Mouse (Mus musculus): Measurements from ENCODE around the gene Nmur2.

- TF ChIP-seq CTCF (IDR thresholded peaks at IDR 0.05; ENCODE audit: low read depth, low read length) (no peak), POLR2A (IDR thresholded peaks at IDR 0.05; ENCODE audit: borderline replicate concordance, low read depth, low read length) (no peak)
Measured at GRCm38 (mm10) chr11:56040917-56041316, at the start of gene Nmur2.

All from bone marrow macrophage, adult 2 months (primary cell).